Mouse (Mus musculus) ES-Bruce4 (cell line): ENCODE measurements around the gene Ankrd33b.

Experiments
- CTCF ChIP-seq: IDR thresholded peaks from one replicate; pipeline ENCODE4 v1.8.1; 2011; ENCODE audit warnings: low read depth, low read length
- EP300 ChIP-seq: IDR thresholded peaks from 2 replicates; pipeline ENCODE4 v1.6.1; 2011; ENCODE audit warnings: low read depth, low read length; ENCODE audit not compliant: insufficient read depth

- TF ChIP-seq CTCF (no peak), EP300 (no peak)
Measured at GRCm38 (mm10) chr15:31305181-31305580, 62.3 kb downstream of the Ankrd33b start.
